Mouse (Mus musculus) left cerebral cortex, adult 2 months (tissue): ENCODE measurements at regions not wholly inside any gene's neighbourhood (a gene's known extent, or its start where the extent isn't known, plus 50 kb on each side); places are given as distances from the start of the nearest gene placed in this dataset.

Experiments
- DNase-seq, 2 experiments: peaks; one replicate each; pipeline ENCODE4 v3.0.0; 2021 to 2022; ENCODE audit warnings: low spot score in 2 of 2, mixed read lengths in 1 of 2; ENCODE audit errors: extremely low spot score in 1 of 2
- H3K27ac ChIP-seq: fragments of 200-600 bp; 2 replicates; pipeline ENCODE4 v1.8.1; 2022
- H3K4me3 ChIP-seq: fragments of 200-600 bp; 2 replicates; pipeline ENCODE4 v1.8.1; 2022
- CTCF ChIP-seq: fragments of 200-600 bp; IDR thresholded peaks from 2 replicates; pipeline ENCODE4 v1.8.1; 2022; ENCODE audit warnings: antibody characterized with exemption, mild to moderate bottlenecking, moderate library complexity
- intact Hi-C: fragments of 180-260 bp; cut with DNase I; formaldehyde crosslinking; loops from one replicate; pipeline ENCODE4 v1.15.1; 2025

GRCm38 (mm10) chr9:102406017-102406416 lies 51.5 kb upstream of the Ephb1 start:
- no peak for TF ChIP-seq CTCF
- DNase-seq = no peak
- no peak overlapping the region for H3K4me3 ChIP-seq
- intact Hi-C loops = no loop called here
- H3K27ac ChIP-seq = no peak overlapping the region
